Mouse (Mus musculus): Measurements from ENCODE around the gene Alad. TPM values are rescaled to one million over a fixed set of nuclear protein-coding genes. Genes with fewer than 3 reads are reported as not detected.

The Alad gene
- polyA plus RNA-seq, 1 experiment = 75.9 TPM

GRCm38 (mm10) chr4:62505991-62506390 lies 13.7 kb downstream of the Alad start:
- no peak for TF ChIP-seq CTCF (IDR thresholded peaks at IDR 0.05; ENCODE audit: borderline replicate concordance, control insufficient read depth, extremely low read depth, insufficient read depth, low read length, poor library complexity)
- TF ChIP-seq POLR2A (IDR thresholded peaks at IDR 0.05; ENCODE audit: control insufficient read depth, extremely low read depth, insufficient read depth, low read length, poor library complexity) = no peak
- peaks cover 15% of the 10 kb centered on the region for H3K4me1 ChIP-seq (replicated peaks; ENCODE audit: control insufficient read depth, insufficient read depth, low read length)
- H3K4me3 ChIP-seq (ENCODE audit: control insufficient read depth, insufficient read depth, low read length) = no peak overlapping the region
- no peaks in the 10 kb centered on the region for H3K36me3 ChIP-seq (ENCODE audit: control insufficient read depth, insufficient read depth, low read length)
- no peak for DNase-seq
- 92% methylated on average over 3 of the region's 3 CpGs for WGBS
- no peak overlapping the region for H3K27ac ChIP-seq (ENCODE audit: control insufficient read depth, insufficient read depth, low read length)
- no peaks in the 10 kb centered on the region for H3K27me3 ChIP-seq (ENCODE audit: control insufficient read depth, insufficient read depth, low read length)

GRCm38 (mm10) chr4:62503374-62503970 lies 16.2 kb downstream of the Alad start, which contains the start of gene Hdhd3:
Hdhd3 (minus strand) TSS chr4:62503467.
- H3K36me3 ChIP-seq (ENCODE audit: control insufficient read depth, insufficient read depth, low read length) = no peaks in the 10 kb centered on the region
- no peaks in the 10 kb centered on the region for H3K27me3 ChIP-seq (ENCODE audit: control insufficient read depth, insufficient read depth, low read length)
- TF ChIP-seq POLR2A (IDR thresholded peaks at IDR 0.05; ENCODE audit: control insufficient read depth, extremely low read depth, insufficient read depth, low read length, poor library complexity) (no peak), CTCF (IDR thresholded peaks at IDR 0.05; ENCODE audit: borderline replicate concordance, control insufficient read depth, extremely low read depth, insufficient read depth, low read length, poor library complexity) (no peak)
- peak within 1 kb of the TSS; percentile 94 for H3K4me3 ChIP-seq (ENCODE audit: control insufficient read depth, insufficient read depth, low read length)
- no peak for DNase-seq
- peaks cover 15% of the 10 kb centered on the region for H3K4me1 ChIP-seq (replicated peaks; ENCODE audit: control insufficient read depth, insufficient read depth, low read length)
- peak within 1 kb of the TSS; percentile 0; the same call in 1 of the 2 replicates for H3K27ac ChIP-seq (ENCODE audit: control insufficient read depth, insufficient read depth, low read length)
- 90% methylated on average over 3 of the region's 3 CpGs for WGBS

DNA sequence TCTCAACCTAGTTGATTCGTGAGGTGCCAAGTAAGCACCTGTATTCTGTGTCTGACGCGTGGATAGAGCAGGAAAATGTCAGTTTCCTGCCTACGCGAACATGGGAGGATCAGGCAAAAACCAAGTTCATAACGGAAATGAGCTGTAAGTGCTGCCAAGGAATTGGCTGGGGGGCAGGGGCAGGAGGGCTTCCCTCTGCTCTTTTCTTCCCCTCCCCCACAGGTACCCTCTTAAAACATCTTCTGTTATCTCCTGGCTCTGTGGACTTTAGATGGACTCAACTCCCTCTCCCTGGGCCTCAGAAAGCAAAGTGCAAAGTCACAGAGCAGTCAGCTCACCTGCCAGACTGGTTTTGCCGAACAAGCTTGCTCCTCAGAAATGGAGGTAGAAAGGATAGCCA lies 16.7 kb downstream of the Alad start:
- H3K4me3 ChIP-seq (ENCODE audit: control insufficient read depth, insufficient read depth, low read length) = no peak overlapping the region
- DNase-seq = no peak
- no peak overlapping the region for H3K27ac ChIP-seq (ENCODE audit: control insufficient read depth, insufficient read depth, low read length)
- no peaks in the 10 kb centered on the region for H3K36me3 ChIP-seq (ENCODE audit: control insufficient read depth, insufficient read depth, low read length)
- TF ChIP-seq POLR2A (IDR thresholded peaks at IDR 0.05; ENCODE audit: control insufficient read depth, extremely low read depth, insufficient read depth, low read length, poor library complexity) (no peak), CTCF (IDR thresholded peaks at IDR 0.05; ENCODE audit: borderline replicate concordance, control insufficient read depth, extremely low read depth, insufficient read depth, low read length, poor library complexity) (no peak)
- peaks cover 15% of the 10 kb centered on the region for H3K4me1 ChIP-seq (replicated peaks; ENCODE audit: control insufficient read depth, insufficient read depth, low read length)
- H3K27me3 ChIP-seq (ENCODE audit: control insufficient read depth, insufficient read depth, low read length) = no peaks in the 10 kb centered on the region
- 37% methylated on average over 7 of the region's 7 CpGs for WGBS

DNA sequence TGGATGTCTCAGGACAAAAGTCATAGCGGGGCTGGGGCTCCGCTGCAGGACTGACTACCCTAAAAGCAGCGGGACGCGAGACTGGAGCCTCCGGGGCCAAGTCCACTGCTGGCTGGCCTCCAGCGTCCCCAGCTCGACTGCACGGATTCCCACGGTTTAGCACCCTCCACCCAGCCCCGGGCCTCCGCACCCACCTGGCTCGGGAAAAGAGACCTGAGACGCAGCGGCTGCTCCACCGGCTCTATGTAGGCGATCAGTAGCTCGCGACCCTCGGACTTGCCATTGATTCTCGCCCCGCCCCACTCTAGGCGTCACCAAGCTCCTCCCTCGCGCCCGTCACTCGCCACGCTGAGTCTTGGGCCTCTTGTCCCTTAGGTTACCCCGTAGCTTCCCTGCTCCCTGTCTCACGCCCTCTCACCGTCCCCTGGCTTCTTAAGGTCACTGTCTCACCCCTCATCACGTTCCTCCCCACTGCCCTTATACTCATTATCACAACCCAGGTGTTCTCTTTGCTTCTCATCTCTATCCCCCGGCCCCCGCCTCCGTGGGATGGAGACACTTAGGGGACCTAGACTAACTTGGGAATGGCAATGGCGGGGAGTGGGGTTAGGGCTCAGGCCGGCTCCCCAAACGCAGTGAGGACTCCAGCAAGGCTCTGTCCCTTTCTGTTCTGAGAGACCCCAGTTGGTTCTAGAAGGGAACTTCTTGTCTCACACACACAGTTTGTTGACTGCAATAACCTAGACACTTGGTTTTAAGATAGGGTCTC lies 17.6 kb downstream of the Alad start:
- no peaks in the 10 kb centered on the region for H3K27me3 ChIP-seq (ENCODE audit: control insufficient read depth, insufficient read depth, low read length)
- 1% methylated on average over 38 of the region's 38 CpGs for WGBS
- H3K36me3 ChIP-seq (ENCODE audit: control insufficient read depth, insufficient read depth, low read length) = no peaks in the 10 kb centered on the region
- peak overlapping the region; percentile 94 for H3K4me3 ChIP-seq (ENCODE audit: control insufficient read depth, insufficient read depth, low read length)
- peak overlapping the region; percentile 0; the same call in 1 of the 2 replicates for H3K27ac ChIP-seq (ENCODE audit: control insufficient read depth, insufficient read depth, low read length)
- DNase-seq = peak; percentile 86
- TF ChIP-seq POLR2A (IDR thresholded peaks at IDR 0.05; ENCODE audit: control insufficient read depth, extremely low read depth, insufficient read depth, low read length, poor library complexity) (no peak), CTCF (IDR thresholded peaks at IDR 0.05; ENCODE audit: borderline replicate concordance, control insufficient read depth, extremely low read depth, insufficient read depth, low read length, poor library complexity) (no peak)
- H3K4me1 ChIP-seq (replicated peaks; ENCODE audit: control insufficient read depth, insufficient read depth, low read length) = peaks cover 15% of the 10 kb centered on the region

DNA sequence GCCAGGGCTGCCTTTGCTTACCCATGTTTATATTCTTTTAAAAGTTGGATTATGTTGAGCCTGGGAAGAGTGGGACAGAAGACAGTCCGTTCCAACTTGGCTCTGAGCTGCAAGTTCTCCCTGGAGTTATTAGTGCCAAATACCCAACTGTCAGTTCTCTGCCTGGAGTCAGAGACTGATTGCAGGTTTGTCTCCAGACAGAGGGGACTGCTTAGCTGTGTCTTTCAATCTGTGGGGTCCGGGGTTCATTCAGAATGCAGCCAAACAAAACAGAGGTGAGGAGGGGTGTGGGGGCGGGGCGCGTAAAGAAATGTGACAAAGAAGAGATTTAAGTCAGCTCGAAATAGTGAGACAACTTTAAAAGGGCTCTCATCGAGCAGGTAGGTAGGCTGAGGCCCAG lies 18.2 kb downstream of the Alad start:
- peak overlapping the region; percentile 94 for H3K4me3 ChIP-seq (ENCODE audit: control insufficient read depth, insufficient read depth, low read length)
- TF ChIP-seq CTCF (IDR thresholded peaks at IDR 0.05; ENCODE audit: borderline replicate concordance, control insufficient read depth, extremely low read depth, insufficient read depth, low read length, poor library complexity) (no peak), POLR2A (IDR thresholded peaks at IDR 0.05; ENCODE audit: control insufficient read depth, extremely low read depth, insufficient read depth, low read length, poor library complexity) (no peak)
- DNase-seq = no peak
- no peaks in the 10 kb centered on the region for H3K27me3 ChIP-seq (ENCODE audit: control insufficient read depth, insufficient read depth, low read length)
- H3K36me3 ChIP-seq (ENCODE audit: control insufficient read depth, insufficient read depth, low read length) = no peaks in the 10 kb centered on the region
- 8% methylated on average over 7 of the region's 7 CpGs for WGBS
- H3K27ac ChIP-seq (ENCODE audit: control insufficient read depth, insufficient read depth, low read length) = no peak overlapping the region
- H3K4me1 ChIP-seq (replicated peaks; ENCODE audit: control insufficient read depth, insufficient read depth, low read length) = peaks cover 15% of the 10 kb centered on the region

DNA sequence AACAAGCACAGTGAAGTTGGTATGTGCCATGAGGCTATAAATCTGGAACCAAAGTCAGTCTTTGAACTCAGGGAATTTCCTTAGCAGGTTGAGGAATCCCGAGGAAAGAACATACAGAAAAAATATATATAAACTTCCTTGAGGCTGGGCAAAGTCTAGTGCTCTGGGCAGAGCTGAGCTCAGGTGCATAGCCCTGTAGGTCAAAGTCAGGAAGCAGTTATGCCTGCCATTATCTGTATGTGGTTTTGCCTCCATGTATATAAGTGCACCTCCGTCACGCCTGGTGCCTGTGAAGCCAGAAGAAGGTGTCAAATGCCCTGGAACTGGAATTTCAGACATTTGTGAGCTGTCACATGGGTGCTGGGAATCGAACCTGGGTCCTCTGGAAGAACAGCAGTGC lies 18.9 kb downstream of the Alad start:
- WGBS = 89% methylated on average over 4 of the region's 4 CpGs
- no peaks in the 10 kb centered on the region for H3K36me3 ChIP-seq (ENCODE audit: control insufficient read depth, insufficient read depth, low read length)
- DNase-seq = no peak
- H3K27ac ChIP-seq (ENCODE audit: control insufficient read depth, insufficient read depth, low read length) = no peak overlapping the region
- H3K27me3 ChIP-seq (ENCODE audit: control insufficient read depth, insufficient read depth, low read length) = no peaks in the 10 kb centered on the region
- no peak for TF ChIP-seq POLR2A (IDR thresholded peaks at IDR 0.05; ENCODE audit: control insufficient read depth, extremely low read depth, insufficient read depth, low read length, poor library complexity)
- no peak for TF ChIP-seq CTCF (IDR thresholded peaks at IDR 0.05; ENCODE audit: borderline replicate concordance, control insufficient read depth, extremely low read depth, insufficient read depth, low read length, poor library complexity)
- peaks cover 15% of the 10 kb centered on the region for H3K4me1 ChIP-seq (replicated peaks; ENCODE audit: control insufficient read depth, insufficient read depth, low read length)
- no peak overlapping the region for H3K4me3 ChIP-seq (ENCODE audit: control insufficient read depth, insufficient read depth, low read length)

Data from thymus, adult 2 months (tissue).